Mouse (Mus musculus) WW6 (cell line): Measurements from ENCODE around the gene Kidins220.

ENCODE experiments used
- DNase-seq: peaks from one replicate; pipeline ENCODE4 v3.0.0-alpha.2; 2013; ENCODE audit warnings: low read depth, low spot score

Kidins220 gene

DNA sequence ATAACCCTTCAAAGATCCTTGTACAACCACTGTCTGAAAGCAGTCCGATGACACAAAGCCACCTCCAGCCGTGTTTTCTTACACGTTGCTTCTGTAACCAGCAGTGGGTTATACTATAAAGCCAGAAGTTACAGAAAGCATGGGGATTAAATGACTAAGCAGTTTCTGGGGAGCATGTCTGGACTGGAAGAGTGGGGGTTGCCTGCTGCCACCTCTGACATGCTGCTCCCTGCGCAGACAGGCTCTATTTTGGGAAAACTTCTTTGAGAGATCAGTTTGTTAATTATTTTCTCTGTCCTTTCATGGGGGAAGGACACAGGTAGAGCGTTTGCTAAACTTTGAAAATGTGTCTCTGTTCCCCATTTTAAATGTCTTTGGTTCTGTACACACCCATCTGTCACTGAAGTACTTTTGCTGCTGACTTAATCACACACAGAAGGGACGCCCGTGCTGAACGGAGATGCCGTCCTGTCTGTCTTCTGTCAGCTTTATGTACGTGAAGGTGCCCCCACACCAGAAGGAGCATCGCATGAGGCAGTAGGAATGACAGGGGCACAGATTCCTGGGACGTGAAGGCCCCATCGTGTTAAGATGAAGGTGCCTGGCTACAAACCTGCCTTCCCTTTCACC lies 11.2 kb upstream of the Kidins220 start:
- no peak for DNase-seq

DNA sequence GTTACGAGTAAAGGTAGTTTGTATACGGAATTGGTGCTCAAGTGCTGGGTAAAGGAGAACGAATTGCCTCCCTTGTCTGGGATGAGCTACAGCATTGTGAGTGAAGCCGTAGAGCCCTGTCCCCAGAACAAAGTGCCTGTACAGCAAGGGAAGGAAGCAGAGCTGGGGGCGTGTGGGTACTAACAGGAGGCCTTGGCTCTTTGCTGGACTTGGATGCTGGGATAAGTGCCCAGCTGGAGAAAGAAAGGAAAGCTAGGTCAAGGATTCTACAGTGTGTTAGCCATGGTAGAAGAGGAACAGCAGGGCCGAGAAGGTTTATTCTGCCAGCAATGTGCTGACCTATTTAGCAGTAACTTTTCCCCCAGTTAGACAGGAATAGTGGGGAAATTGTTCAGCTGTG lies 9.3 kb upstream of the Kidins220 start:
- DNase-seq = no peak

DNA sequence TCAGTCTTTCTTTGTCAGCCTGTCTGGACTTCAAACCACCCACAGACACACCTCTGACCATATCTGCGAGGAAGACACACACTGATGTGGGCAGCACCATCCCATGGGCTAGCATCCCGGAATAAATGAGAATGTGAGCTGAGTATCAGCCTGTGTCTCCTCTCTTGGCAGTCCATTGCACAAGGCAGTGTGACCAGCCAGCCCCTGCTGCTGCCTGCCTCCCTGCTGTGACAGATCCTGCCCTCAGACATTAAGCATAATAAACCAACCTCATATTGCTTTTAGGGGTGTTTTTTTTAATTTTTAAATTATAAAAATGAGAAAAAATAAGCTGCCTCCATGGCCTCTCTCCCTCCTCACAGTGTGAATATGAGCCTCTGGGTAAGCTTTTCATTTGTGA lies 8.7 kb upstream of the Kidins220 start:
- no peak for DNase-seq

DNA sequence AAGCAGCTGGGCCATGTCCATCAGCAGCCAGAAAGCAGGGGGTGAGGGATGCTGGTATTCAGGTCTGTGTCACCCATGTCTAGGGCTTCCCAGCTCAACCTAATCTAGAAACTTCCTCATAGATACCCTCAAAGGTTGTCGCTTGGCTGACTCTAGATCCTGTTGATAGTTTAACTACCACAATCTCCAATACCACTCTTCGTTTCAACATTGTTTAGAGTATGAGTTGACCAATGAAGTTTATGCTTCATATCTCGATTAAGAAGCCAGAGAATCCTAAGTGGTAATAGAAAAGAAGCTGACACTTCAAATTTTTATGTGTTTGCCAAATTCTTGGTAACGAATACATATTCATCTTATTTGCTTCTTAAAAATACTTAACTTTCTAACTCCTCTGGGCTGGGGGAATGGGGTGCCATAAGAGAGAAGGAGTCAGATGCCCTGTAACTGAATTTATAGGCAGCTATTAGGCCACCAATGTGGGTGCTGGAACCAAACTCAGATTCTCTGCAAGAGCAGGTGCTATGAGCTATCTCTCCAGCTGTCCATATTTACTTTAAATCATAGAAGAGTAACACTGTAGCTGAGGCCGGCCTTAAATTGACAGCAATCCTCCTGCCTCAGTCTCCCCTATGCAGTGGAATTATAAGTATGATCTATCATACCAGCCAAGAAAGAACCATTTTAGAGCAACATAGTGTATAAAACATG lies 3.1 kb upstream of the Kidins220 start:
- no peak for DNase-seq

DNA sequence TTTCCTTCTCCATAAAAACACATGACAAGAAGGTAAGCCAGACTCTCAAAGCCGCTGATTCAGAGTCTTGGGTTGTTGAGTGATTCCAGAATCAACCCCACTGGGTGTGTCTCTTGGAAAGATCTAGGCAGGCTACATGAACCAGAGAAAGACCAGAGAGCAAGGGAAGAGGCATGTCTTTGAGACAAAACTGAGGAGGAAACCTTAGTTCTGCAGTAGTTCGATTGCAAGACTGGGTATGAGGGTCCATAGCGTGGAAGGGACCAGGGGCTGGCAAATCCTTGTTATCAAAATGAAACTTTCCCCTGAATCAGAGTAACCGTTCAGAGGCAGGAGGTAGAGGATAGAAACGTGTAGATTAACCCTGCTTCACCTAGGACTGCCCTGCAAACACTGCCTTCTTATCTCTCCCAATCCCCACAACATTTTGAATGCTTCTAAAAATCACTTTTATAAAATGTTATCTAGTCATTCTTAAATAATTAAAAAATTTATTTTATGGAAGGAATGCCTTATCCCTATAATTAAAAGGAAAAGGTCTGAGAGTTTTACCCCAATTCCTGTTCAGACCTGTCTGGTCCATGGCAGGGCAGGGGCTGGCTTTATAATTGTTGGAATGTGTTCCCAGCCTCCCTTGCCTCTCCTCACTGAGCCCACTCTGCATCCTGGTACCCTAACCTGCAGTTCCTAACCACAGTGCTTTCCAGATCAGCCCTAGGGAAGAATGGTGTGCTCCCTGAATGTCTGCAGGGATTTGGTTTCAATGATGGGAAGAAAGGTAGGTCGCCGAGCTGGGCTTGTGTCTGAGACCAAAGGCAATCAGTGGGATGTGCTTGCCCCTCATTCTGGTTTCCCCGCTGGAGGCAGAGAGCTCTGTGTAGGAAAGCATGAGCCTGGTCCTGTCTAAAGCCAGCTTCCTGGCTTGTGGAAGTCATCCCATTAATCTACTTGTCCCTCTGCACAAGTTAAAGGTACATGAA lies 2.1 kb upstream of the Kidins220 start:
- no peak for DNase-seq

DNA sequence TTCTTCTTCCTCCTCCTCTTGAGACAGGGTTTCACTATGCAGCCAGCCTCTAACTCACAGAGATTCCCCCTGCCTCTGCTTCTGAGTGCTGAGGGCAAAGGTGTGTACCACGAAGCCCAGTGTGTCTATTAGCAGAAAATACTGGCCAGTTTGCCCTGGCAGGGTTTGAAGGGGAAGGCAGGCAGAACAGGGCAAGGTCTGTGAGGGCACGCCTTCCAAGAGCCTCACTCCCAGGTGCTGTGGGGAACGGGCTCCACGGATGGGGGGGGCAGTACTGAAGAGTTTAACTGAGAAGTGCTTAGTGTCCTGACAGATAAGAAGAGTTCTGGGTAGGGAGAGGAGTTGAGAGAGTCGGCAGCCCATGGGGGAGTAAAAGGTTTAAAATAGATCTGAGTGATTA lies 1.1 kb upstream of the Kidins220 start:
- DNase-seq = no peak

DNA sequence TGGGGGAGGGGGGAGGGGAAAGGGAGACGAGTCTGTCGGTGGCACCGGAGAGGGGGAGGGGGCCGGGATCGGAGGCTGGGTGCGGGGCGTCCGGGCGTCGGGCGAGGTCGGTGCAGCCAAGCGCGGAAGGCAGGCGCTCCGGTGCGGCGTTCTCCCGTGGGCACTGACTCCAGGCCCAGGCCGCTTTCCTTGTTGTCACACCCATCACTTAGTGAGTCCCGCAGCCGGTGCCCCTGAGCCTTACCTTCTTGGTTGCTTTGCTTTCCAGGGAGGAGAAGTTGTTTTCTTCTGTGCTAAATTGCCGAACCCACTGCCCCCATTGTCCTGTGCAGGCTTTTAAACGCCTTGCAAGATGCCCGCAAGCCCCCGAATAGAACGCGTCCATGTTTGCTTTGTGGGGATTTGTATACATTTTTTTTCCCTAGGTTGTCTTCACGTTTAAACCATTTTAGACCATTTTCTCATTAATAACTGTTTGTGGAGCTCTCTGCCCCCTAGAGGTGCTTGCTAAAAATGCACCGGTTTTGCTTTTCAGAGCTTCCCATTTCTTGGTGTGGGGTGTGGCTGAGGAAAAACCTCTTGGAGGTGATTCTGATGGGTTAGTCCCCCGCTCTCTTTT lies 499 bp downstream of the Kidins220 start:
- peak; percentile 24 for DNase-seq

DNA sequence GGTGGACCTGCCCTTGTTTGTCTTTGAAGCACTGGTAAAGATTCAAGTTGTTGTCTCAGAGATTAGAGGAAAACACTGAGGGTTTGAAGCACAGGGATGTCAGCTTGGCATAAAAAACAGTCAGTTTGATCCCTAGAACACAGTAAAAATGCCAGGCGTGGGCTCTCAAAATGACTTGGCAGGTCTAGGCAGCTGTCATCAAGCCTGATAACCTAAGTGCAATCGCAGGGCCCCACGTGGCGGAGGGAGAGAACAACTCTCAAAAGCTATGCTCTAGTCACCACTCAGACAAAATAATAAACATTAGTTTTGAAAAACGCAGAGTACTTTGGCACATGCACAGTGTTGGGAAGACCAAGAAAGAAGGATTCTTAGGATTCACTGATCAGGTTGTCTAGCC lies 10.5 kb downstream of the Kidins220 start:
- DNase-seq = no peak

DNA sequence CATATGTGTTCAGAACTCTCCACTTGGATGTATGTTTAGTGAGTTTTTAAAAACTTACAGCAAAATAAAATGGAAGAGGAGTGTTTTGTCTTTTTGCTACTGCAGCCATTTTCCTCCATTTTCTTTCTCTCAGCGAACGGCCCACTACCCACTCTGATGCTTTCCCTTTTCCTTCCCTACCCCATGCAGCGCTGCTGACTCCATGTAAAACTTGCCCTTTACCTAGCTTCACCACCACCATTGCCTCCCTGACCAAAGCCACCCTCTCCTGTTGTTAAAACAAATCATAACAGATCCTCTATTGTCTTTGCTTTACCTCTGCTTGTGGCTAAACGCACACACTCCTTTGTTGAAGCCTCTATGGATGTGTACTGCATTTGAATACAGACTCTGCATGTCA lies 20.6 kb downstream of the Kidins220 start:
- DNase-seq = no peak

DNA sequence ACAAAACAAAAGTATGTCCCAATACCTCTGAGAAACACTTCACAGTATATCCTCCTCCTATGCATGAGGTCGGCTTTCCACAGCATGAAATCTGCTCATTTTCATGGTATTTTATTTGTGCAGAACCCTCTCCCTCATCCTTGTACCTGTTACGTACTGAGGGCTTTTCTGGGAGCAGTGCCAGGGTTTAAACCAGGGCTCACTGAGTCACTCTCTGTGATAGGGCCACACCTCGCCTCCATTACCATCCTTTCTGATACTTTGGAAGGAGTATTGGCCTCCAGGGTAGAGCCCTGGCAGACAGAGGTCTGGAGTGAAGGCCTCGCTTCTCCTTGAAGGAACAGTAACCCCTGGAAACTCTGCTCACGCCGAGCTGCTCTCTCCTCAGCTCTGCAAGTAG lies 30.6 kb downstream of the Kidins220 start:
- no peak for DNase-seq

DNA sequence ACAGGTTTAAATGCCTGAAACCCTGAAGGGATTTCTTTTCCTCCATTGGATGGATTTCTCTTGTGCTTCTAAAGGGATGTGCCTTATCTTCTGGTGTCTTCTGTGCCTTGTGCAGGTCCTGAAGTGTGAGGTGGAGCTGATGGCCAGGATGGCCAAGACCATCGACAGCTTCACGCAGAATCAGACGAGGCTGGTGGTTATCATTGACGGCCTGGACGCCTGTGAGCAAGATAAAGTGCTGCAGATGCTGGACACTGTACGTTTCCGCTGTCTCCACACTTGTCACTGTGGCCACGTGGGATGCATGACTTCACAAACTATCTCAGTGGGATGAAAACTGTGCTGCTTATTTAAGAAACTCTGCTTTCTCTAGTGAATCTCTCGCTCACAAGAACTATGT lies 35.2 kb downstream of the Kidins220 start:
- DNase-seq = no peak

DNA sequence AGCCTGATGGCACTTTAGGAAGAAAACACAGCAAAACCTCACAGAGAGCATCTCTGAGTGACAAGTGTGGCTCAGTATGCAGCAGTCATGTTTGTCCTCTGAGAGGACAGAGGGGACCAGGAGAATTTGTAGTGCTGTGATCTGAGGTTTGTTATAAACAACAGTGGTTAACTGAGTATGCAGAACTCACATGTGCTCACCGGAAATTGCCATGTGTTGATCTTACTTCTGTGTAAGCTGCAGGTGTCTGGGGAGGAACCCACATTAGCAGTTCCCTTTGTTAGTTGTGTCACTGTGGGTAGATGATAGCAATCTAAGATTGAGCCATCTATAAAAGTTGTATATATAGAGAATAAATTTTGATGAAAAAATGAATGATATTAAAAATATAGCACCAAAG lies 35.7 kb downstream of the Kidins220 start:
- no peak for DNase-seq

DNA sequence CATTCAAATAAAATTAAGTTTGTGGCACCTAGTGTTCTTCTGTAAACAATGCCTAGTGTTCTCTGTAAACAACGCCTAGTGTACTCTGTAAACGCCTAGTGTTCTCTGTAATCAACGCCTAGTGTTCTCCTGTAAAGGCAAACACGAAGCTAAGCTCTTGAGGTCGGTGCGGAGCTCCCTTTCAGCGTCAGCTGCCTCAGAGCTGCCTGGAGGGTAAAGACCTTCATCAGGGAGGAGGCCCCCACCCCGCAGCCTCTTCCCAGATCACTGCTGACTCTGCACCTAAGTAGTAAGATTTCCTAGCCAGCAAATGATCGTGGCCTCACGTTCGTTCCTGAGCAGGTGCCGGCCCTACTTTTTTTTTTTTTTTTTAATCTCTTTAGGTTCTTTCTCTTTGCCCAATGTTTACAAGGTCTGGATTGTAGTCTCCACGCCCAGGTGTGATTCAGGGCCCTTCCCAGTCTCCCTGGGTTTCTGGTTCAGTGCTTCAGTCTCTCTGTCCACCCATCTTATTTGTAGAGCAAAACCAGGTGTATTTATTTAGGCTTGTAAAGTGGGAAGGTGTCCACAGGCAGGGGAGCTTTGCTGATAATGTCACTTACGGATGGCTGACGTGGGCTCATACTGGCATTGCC lies 37.1 kb downstream of the Kidins220 start:
- no peak for DNase-seq

DNA sequence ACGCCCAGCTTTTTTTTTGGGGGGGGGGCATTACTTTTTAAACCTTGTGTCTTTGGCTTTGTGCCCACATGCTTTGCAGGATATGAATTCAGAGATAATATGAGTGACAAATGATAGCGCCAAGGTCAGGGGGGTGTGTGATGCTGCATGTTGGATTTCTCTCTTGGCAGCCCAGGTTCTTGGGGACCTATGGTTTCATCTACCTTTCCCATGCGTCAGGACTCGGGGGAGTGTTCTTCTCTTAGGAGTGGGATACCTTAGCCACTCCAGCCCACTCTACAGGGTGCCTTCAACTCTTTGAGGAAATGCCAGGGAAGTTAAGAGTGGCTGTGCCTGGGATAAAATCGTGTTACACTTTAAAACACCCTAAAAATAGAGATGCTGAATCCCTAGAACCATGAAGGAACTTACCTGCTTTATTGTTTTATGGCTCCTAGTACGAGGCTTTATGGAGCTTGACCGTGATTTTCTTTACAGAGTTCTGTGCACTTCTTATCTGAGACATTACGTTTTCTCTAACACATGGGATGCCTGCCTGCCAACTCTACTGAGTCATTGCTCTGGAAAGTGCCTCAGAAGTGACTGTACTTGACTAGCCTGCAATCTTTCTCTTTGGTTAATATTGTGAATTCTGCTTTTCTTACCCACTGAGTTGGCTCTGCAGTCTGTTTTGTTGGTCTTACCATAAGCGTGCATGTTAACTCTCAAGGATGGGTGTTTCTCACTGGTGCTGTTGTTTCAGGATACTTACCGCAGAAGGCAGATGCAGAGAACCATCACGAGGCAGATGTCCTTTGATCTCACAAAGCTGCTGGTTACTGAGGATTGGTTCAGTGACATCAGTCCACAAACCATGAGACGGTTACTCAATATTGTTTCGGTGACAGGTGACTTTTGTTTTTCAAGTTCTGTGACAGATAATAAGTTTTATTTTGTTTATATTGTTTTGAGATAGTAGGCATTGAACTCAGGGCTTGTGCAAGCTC lies 38.1 kb downstream of the Kidins220 start:
- DNase-seq = no peak

DNA sequence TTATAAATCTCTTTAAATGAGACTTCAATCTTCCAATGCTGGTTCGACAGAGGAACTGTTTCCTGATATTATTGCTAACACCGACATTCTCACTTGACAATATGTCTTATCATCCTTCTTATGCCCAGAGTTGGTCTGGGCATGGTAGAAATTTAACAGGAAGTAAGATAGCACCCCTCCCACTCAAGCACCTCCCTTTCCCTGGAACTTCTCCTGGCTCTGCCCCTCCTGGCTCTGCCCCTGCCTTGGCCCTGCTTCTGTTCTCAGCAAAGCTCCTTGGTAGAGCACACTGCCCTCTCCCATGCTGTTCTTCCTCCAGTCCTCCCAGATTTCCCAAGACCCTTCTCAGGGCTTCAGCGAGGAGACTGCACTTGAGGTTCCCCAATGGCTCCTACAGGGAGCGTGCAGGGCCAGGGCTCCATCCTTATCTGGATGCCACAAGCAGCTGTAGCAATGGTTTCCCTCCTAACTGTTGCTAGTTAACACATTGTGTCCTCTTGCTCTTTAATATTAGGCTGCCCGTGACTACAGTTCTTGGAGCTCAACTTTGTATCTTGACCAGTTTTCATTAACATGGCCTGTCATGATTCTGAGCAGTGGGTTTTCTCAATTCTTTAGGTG lies 39.7 kb downstream of the Kidins220 start:
- DNase-seq = no peak

DNA sequence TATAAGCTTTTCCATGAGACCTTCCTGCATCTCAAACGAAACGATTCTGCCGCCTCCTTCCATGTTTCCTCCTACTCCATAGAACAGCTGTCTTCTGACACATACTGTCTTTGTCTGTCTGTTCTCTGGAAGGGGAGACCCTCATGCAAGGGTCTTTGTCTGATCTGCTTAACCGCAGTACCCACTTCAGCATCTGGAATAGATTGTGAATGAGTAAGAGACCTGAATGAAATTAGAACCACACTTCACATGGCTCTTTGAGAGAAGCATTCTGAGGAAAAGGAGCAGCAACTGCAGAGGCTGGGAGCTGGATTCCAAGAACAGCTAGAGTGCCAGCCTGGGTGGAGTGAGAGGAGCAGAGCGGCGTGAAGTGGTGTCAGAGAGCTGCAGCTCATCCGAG lies 40.2 kb downstream of the Kidins220 start:
- no peak for DNase-seq

DNA sequence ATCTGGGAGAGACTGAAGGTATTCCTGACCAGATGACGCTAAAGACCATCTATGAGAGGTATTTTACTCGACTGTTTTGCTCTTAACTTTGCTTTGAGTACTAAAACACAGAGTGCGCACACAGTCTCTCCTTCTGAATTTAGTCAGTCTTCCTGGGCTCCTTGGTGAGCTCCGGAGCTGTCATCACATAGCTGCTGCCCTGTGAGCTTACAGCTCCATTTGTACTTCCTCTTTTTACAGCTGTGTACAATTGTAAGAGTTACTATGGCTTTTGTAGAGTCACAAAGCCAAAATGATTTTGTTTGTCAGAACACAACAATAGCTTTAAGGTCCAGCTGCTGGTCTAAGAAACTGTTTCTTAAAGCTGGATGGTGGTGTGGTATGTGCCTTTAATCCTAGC lies 42.3 kb downstream of the Kidins220 start:
- no peak for DNase-seq

DNA sequence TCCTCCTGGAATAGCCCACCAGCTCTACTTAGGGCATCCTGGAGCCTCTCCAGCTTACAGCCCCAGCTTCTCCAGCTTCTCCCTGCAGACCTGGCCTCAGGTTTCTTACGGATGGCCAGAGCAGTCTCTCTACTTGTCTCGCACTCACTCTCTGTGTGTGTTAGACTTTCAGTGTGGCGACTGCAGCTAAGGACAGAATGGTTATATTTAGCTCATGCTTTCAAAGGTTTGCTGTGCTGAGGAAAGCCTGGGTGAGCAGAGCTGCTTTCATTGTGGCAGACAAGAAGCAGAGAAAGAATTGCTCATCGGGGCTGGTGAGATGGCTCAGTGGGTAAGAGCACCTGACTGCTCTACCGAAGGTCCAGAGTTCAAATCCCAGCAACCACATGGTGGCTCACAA lies 46.3 kb downstream of the Kidins220 start:
- DNase-seq = no peak

DNA sequence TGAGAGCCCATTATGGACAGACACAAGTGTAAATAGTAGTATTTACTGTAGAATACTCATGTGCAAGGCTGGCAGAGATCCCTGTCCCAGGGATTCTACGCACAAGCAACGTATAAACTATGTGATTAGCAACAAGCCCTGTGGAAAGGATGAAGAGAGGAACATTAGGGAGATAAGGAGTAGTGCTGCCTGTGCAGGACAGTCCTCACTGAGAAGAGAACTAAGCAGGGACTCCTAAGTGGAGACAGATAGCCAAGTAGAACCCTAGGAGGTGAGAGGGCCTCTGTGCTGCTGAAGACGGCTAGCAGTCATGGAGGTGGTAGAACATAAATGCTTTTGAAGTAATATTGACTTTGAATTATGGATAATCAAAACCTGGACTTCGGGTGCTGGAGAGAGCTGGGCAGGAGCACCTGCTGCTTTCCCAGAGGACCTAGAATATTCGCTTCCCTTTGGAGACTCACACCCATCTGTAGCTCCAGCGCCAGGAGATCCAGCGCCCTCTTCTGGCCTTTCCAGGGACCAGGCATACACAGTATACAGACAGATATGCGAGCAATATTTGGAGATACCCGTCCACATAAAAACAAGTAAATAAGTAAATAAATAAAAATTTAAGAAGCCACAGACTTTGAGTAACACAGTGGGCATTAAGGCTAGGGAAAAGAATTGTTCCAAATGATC lies 50.3 kb downstream of the Kidins220 start:
- no peak for DNase-seq
